In genomic region chr5:21813994-21814393, GRCm38 (mm10) we compare ENCODE assay signal across 8 mouse cellular contexts. TPM values are rescaled to one million over a fixed set of nuclear protein-coding genes. Genes with fewer than 3 reads are reported as not detected.
DNase-seq lines count a peak whose midpoint lies in the region; ATAC-seq and TF ChIP-seq lines count a peak whose summit lies in the region.

No protein-coding gene starts in this region.

- H3K4me3 ChIP-seq in midbrain, postnatal 0 days (ENCODE audit: low read depth, low read length) = no peak overlapping the region
- H3K4me3 ChIP-seq in midbrain, embryonic 11.5 days (ENCODE audit: low read depth, low read length) = no peak overlapping the region
- no peak overlapping the region for H3K4me3 ChIP-seq in neural tube, embryonic 11.5 days (ENCODE audit: low read depth, low read length)

- ATAC-seq in midbrain, postnatal 0 days (ENCODE audit: low FRiP score) = no peak
- no peak for ATAC-seq in midbrain, embryonic 11.5 days (ENCODE audit: low FRiP score)
- ATAC-seq in neural tube, embryonic 11.5 days (ENCODE audit: insufficient read depth, low FRiP score, low TSS enrichment) = no peak

- 45% methylated on average over 1 of the region's 1 CpGs for WGBS in midbrain, postnatal 0 days
- WGBS in midbrain, embryonic 11.5 days = 37% methylated on average over 1 of the region's 1 CpGs
- 35% methylated on average over 1 of the region's 1 CpGs for WGBS in neural tube, embryonic 11.5 days

- no peak overlapping the region for H3K4me2 ChIP-seq in midbrain, postnatal 0 days (ENCODE audit: low read depth, low read length, poor library complexity, severe bottlenecking)
- no peak overlapping the region for H3K4me2 ChIP-seq in midbrain, embryonic 11.5 days
- no peak overlapping the region for H3K4me2 ChIP-seq in neural tube, embryonic 11.5 days (ENCODE audit: low read depth)

- no peaks in the 10 kb centered on the region for H3K27me3 ChIP-seq in midbrain, postnatal 0 days (ENCODE audit: insufficient read depth, low read length)
- H3K27me3 ChIP-seq in midbrain, embryonic 11.5 days (ENCODE audit: control insufficient read depth, insufficient read depth, low read length) = no peaks in the 10 kb centered on the region
- no peaks in the 10 kb centered on the region for H3K27me3 ChIP-seq in neural tube, embryonic 11.5 days (ENCODE audit: control insufficient read depth, insufficient read depth, low read length)

- no peaks in the 10 kb centered on the region for H3K36me3 ChIP-seq in midbrain, postnatal 0 days (ENCODE audit: insufficient read depth, low read length)
- H3K36me3 ChIP-seq in midbrain, embryonic 11.5 days (ENCODE audit: control insufficient read depth, insufficient read depth, low read length) = no peaks in the 10 kb centered on the region
- H3K36me3 ChIP-seq in neural tube, embryonic 11.5 days (ENCODE audit: control insufficient read depth, insufficient read depth, low read length) = no peaks in the 10 kb centered on the region

- DNase-seq in gastrocnemius, postnatal 10 days = peak; percentile 27
- DNase-seq in gastrocnemius, adult 8-10 months (ENCODE audit: low spot score in 2 of 2) = no peak
- peak; percentile 12 for DNase-seq in midbrain, postnatal 0 days (ENCODE audit: low spot score)
- DNase-seq in midbrain, embryonic 11.5 days (ENCODE audit: low spot score, missing footprints) = no peak
- DNase-seq in adrenal gland, postnatal 14 days = peak; percentile 58
- DNase-seq in induced T-regulatory cell, adult 2 months (ENCODE audit: low read depth) = peak; percentile 54
- DNase-seq in neural tube, embryonic 11.5 days (ENCODE audit: low spot score) = peak; percentile 23
- DNase-seq in cerebellum, adult 11 months = no peak

- no peaks in the 10 kb centered on the region for H3K9me3 ChIP-seq in midbrain, postnatal 0 days (ENCODE audit: low read length)
- H3K9me3 ChIP-seq in midbrain, embryonic 11.5 days (ENCODE audit: control insufficient read depth, low read length) = no peaks in the 10 kb centered on the region
- no peaks in the 10 kb centered on the region for H3K9me3 ChIP-seq in neural tube, embryonic 11.5 days (ENCODE audit: control insufficient read depth, low read length)

- H3K27ac ChIP-seq in midbrain, postnatal 0 days (ENCODE audit: low read depth, low read length) = no peak overlapping the region
- H3K27ac ChIP-seq in midbrain, embryonic 11.5 days (ENCODE audit: low read depth, low read length) = no peak overlapping the region
- H3K27ac ChIP-seq in neural tube, embryonic 11.5 days (ENCODE audit: low read depth, low read length) = no peak overlapping the region

- no peaks in the 10 kb centered on the region for H3K4me1 ChIP-seq in midbrain, postnatal 0 days (ENCODE audit: insufficient read depth, low read length)
- H3K4me1 ChIP-seq in midbrain, embryonic 11.5 days (ENCODE audit: control insufficient read depth, insufficient read depth, low read length) = no peaks in the 10 kb centered on the region
- no peaks in the 10 kb centered on the region for H3K4me1 ChIP-seq in neural tube, embryonic 11.5 days (ENCODE audit: control insufficient read depth, insufficient read depth, low read length)

- TF ChIP-seq CTCF in midbrain, postnatal 0 days (IDR thresholded peaks at IDR 0.05) = peak; percentile 75

- no peak overlapping the region for H3K9ac ChIP-seq in midbrain, postnatal 0 days (replicated peaks; ENCODE audit: low read length, poor library complexity, severe bottlenecking)
- no peak overlapping the region for H3K9ac ChIP-seq in midbrain, embryonic 11.5 days (ENCODE audit: low read length)
- H3K9ac ChIP-seq in neural tube, embryonic 11.5 days (ENCODE audit: low read length) = no peak overlapping the region

RNA-seq across cellular contexts. Expression of gene Psmc2, which starts 28.9 kb away (rescaled TPM):
- total RNA-seq in gastrocnemius, postnatal 10 days (2021) = 100 to 1,000 TPM; 112 to 114 TPM
- total RNA-seq in gastrocnemius, adult 8-10 months (2022) = 100 to 1,000 TPM; 117 to 131 (median 125) TPM
- 35.8 and 46.4 TPM in 2 replicates for total RNA-seq in midbrain, postnatal 0 days (2014; rRNA removed)
- polyA plus RNA-seq in midbrain, postnatal 0 days (2015; fragmentation: Nextera tagmentation; extraction: Ambion mirVana) = 188 and 191 TPM in 2 replicates
- polyA plus RNA-seq in midbrain, embryonic 11.5 days (2014; fragmentation: Nextera tagmentation; extraction: Ambion mirVana) = 253 and 272 TPM in 2 replicates
- total RNA-seq in adrenal gland, postnatal 14 days (2021) = 126 and 129 TPM in 2 replicates
- 245 and 260 TPM in 2 replicates for polyA plus RNA-seq in neural tube, embryonic 11.5 days (2014; fragmentation: Nextera tagmentation; extraction: Ambion mirVana)

RNA-seq across cellular contexts. Expression of gene Dnajc2, which starts 28.9 kb away (rescaled TPM):
- 10 to 100 TPM; 16.1 to 17.5 TPM for total RNA-seq in gastrocnemius, postnatal 10 days (2021)
- total RNA-seq in gastrocnemius, adult 8-10 months (2022) = 10 to 100 TPM; 22.9 to 25.1 (median 23.8) TPM
- 21.3 and 29.0 TPM in 2 replicates for total RNA-seq in midbrain, postnatal 0 days (2014; rRNA removed)
- polyA plus RNA-seq in midbrain, postnatal 0 days (2015; fragmentation: Nextera tagmentation; extraction: Ambion mirVana) = 68.0 and 71.8 TPM in 2 replicates
- 103 and 109 TPM in 2 replicates for polyA plus RNA-seq in midbrain, embryonic 11.5 days (2014; fragmentation: Nextera tagmentation; extraction: Ambion mirVana)
- total RNA-seq in adrenal gland, postnatal 14 days (2021) = 30.1 and 36.1 TPM in 2 replicates
- 91.2 and 92.4 TPM in 2 replicates for polyA plus RNA-seq in neural tube, embryonic 11.5 days (2014; fragmentation: Nextera tagmentation; extraction: Ambion mirVana)

RNA-seq across cellular contexts. Expression of gene Slc26a5, which starts 51.4 kb away (rescaled TPM):
- not detected for total RNA-seq in gastrocnemius, postnatal 10 days (2021)
- not detected for total RNA-seq in gastrocnemius, adult 8-10 months (2022)
- total RNA-seq in midbrain, postnatal 0 days (2014; rRNA removed) = 0.60 and 0.90 TPM in 2 replicates
- polyA plus RNA-seq in midbrain, postnatal 0 days (2015; fragmentation: Nextera tagmentation; extraction: Ambion mirVana) = 0.33 and 0.42 TPM in 2 replicates
- polyA plus RNA-seq in midbrain, embryonic 11.5 days (2014; fragmentation: Nextera tagmentation; extraction: Ambion mirVana) = 0.07 and 0.18 TPM in 2 replicates
- not detected in 2 replicates for total RNA-seq in adrenal gland, postnatal 14 days (2021)
- polyA plus RNA-seq in neural tube, embryonic 11.5 days (2014; fragmentation: Nextera tagmentation; extraction: Ambion mirVana) = 0.08 TPM in 1 of 2 replicates, not detected in the other

Comparison
In these comparisons a context has a peak if more than half of its experiments do, and no peak if none do; other contexts are left out.
1. DNase-seq: peak in gastrocnemius, postnatal 10 days (single experiment), midbrain, postnatal 0 days (single experiment), adrenal gland, postnatal 14 days (single experiment), induced T-regulatory cell, adult 2 months (single experiment) and neural tube, embryonic 11.5 days (single experiment); none in gastrocnemius, adult 8-10 months (0 of 2), midbrain, embryonic 11.5 days (single experiment) and cerebellum, adult 11 months (single experiment).